Mouse (Mus musculus): Measurements from ENCODE around the gene Actn1. TPM values are rescaled to one million over a fixed set of nuclear protein-coding genes. Genes with fewer than 3 reads are reported as not detected.

Gene Actn1
- total and polyA plus RNA-seq, 2 experiments from 2014 or later, result 15.7 to 85.3 TPM

DNA sequence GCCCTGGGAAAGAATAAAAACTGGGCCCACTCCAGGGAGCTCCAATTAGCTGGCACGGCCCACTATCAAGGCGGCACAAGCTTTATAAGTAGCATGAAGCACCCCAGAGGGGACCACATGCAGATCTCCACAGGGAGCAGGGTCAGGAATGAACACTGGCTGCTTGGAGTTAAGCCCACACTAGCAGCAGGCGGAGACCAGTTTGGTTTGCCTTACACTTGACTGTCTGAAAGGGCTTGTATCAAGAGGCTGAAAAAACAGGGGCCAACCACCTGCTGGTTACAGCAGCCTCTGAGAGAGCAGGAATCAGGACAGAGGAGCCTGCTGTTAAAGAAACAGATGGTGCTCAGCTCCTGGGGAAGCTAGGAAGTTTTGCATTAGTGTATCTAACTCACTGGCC is 32.3 kb downstream of the Actn1 start:
- Histone ChIP-seq H3K9me3 (replicated peaks; ENCODE audit: control insufficient read depth, low read length) (no peaks in the 10 kb centered on the region), H3K9ac (replicated peaks; ENCODE audit: low read depth, low read length) (no peak overlapping the region), H3K4me2 (ENCODE audit: low read depth, low read length) (no peak overlapping the region), H3K36me3 (replicated peaks; ENCODE audit: control insufficient read depth, insufficient read depth, low read length) (no peaks in the 10 kb centered on the region), H3K27ac (ENCODE audit: low read depth) (peak overlapping the region; percentile 89), H3K4me3 (ENCODE audit: low read depth, low read length) (no peak overlapping the region), H3K27me3 (ENCODE audit: control insufficient read depth, insufficient read depth, low read length) (no peaks in the 10 kb centered on the region), H3K4me1 (ENCODE audit: control insufficient read depth, insufficient read depth) (peaks cover 91% of the 10 kb centered on the region)
- WGBS, result 18% methylated on average over 3 of the region's 3 CpGs
- TF ChIP-seq EP300 (IDR thresholded peaks at IDR 0.05; ENCODE audit: low read depth) (no peak), CTCF (IDR thresholded peaks at IDR 0.05; ENCODE audit: low read depth) (no peak)
- DNase-seq (ENCODE audit: low spot score) (peak; percentile 71), ATAC-seq (ENCODE audit: insufficient read depth, low read depth) (peak; percentile 44)

DNA sequence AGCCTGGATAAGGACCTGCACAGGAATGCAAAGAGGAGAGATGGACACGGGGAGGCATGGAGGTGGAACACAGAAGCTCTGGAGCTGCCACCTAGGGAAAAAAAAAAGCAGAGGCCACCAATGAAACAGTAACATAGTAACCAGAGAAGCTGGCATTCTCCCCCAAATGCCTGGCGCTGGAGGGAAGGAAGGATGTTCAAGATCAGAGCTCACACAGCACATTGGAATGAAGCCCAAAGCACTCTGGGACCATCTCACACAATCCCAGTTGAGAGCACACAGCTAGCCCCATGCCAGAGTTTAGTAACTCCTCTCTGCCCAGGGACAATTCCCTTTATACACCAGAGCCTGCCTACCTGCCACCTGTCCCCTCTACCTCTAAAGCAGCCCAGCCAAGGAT is 34.1 kb downstream of the Actn1 start:
- ATAC-seq (ENCODE audit: insufficient read depth, low read depth) (no peak), DNase-seq (ENCODE audit: low spot score) (no peak)
- Histone ChIP-seq H3K4me2 (ENCODE audit: low read depth, low read length) (no peak overlapping the region), H3K9ac (replicated peaks; ENCODE audit: low read depth, low read length) (no peak overlapping the region), H3K9me3 (replicated peaks; ENCODE audit: control insufficient read depth, low read length) (no peaks in the 10 kb centered on the region), H3K4me3 (ENCODE audit: low read depth, low read length) (no peak overlapping the region), H3K27ac (ENCODE audit: low read depth) (no peak overlapping the region), H3K27me3 (ENCODE audit: control insufficient read depth, insufficient read depth, low read length) (no peaks in the 10 kb centered on the region), H3K36me3 (replicated peaks; ENCODE audit: control insufficient read depth, insufficient read depth, low read length) (no peaks in the 10 kb centered on the region), H3K4me1 (ENCODE audit: control insufficient read depth, insufficient read depth) (peaks cover 80% of the 10 kb centered on the region)
- whole genome bisulfite sequencing, result 32% methylated on average over 2 of the region's 2 CpGs
- TF ChIP-seq EP300 (IDR thresholded peaks at IDR 0.05; ENCODE audit: low read depth), result no peak
- TF ChIP-seq CTCF (IDR thresholded peaks at IDR 0.05; ENCODE audit: low read depth), result no peak

DNA sequence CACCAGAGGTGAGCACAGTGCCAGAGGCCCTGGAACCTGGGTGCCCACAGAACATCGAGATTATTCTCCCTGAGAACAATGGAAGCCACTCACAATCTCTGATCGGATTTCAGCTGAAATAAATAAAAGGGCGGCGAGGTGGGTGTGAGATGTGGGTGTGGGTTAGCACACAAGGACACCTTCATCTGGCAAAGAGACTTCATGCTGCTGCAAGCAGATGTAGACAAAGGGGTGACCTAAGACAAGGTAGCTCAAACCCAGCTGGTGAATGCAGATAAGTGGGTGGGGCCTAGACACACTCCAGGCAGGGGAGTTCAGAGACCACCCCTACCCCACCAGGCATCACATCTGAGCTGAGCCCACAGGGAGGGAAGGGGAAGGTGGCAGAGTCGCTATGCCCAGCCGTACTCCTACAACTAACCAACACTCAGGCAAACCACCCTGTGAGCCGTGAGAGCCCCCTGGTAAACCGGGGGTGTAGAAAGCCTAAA is 35.9 kb downstream of the Actn1 start:
- H3K27me3 ChIP-seq (ENCODE audit: control insufficient read depth, insufficient read depth, low read length), result no peaks in the 10 kb centered on the region
- H3K4me2 ChIP-seq (ENCODE audit: low read depth, low read length), result no peak overlapping the region
- no peak for DNase-seq (ENCODE audit: low spot score)
- no peak overlapping the region for H3K9ac ChIP-seq (replicated peaks; ENCODE audit: low read depth, low read length)
- H3K27ac ChIP-seq (ENCODE audit: low read depth), result no peak overlapping the region
- WGBS, result 46% methylated on average over 8 of the region's 8 CpGs
- peaks cover 73% of the 10 kb centered on the region for H3K4me1 ChIP-seq (ENCODE audit: control insufficient read depth, insufficient read depth)
- no peaks in the 10 kb centered on the region for H3K9me3 ChIP-seq (replicated peaks; ENCODE audit: control insufficient read depth, low read length)
- TF ChIP-seq EP300 (IDR thresholded peaks at IDR 0.05; ENCODE audit: low read depth) (no peak), CTCF (IDR thresholded peaks at IDR 0.05; ENCODE audit: low read depth) (no peak)
- no peaks in the 10 kb centered on the region for H3K36me3 ChIP-seq (replicated peaks; ENCODE audit: control insufficient read depth, insufficient read depth, low read length)
- no peak for ATAC-seq (ENCODE audit: insufficient read depth, low read depth)
- no peak overlapping the region for H3K4me3 ChIP-seq (ENCODE audit: low read depth, low read length)

DNA sequence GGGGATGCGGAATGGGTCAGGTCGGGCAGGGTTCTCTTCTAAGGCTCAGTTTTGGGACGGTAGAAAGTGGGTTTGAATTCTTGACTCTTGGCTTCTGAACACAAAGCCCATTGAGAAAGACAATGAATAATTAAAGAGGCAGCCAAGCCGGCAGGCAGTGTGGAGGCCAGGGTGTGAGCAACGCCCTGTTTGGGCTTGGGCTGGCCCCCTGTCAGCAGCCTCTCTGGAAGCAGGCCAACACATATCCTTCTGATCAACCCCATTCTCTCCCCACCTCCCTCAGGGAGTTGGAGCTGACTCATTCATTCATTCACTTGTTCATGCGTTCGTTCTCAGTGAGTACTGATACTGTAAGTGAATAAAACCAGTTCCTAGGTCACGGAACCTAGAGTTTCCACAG is 36.7 kb downstream of the Actn1 start:
- no peak for ATAC-seq (ENCODE audit: insufficient read depth, low read depth)
- Histone ChIP-seq H3K27me3 (ENCODE audit: control insufficient read depth, insufficient read depth, low read length) (no peaks in the 10 kb centered on the region), H3K27ac (ENCODE audit: low read depth) (no peak overlapping the region), H3K9ac (replicated peaks; ENCODE audit: low read depth, low read length) (no peak overlapping the region), H3K4me2 (ENCODE audit: low read depth, low read length) (no peak overlapping the region), H3K4me1 (ENCODE audit: control insufficient read depth, insufficient read depth) (peaks cover 73% of the 10 kb centered on the region), H3K36me3 (replicated peaks; ENCODE audit: control insufficient read depth, insufficient read depth, low read length) (no peaks in the 10 kb centered on the region), H3K4me3 (ENCODE audit: low read depth, low read length) (no peak overlapping the region), H3K9me3 (replicated peaks; ENCODE audit: control insufficient read depth, low read length) (no peaks in the 10 kb centered on the region)
- TF ChIP-seq CTCF (IDR thresholded peaks at IDR 0.05; ENCODE audit: low read depth) (no peak), EP300 (IDR thresholded peaks at IDR 0.05; ENCODE audit: low read depth) (no peak)
- 34% methylated on average over 8 of the region's 8 CpGs for WGBS
- no peak for DNase-seq (ENCODE audit: low spot score)

DNA sequence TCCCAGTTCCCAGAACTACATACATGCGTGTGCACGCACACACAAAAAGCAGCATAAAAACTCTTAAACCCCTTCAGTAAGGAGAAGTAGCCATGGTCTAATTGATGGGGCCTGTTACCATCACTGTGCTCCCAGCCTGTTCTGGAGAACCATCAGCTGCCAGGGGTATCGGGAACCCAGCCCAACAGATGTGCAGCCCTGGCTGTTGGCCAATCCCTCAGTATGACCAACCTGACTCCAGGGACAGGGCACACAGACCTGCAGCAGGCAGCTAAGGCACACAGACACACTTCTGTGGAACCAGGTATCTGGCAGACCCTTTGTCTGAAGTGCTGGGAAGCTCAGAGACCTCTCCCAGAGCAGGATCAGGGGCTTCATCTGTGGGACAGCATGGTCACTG is 37.7 kb downstream of the Actn1 start:
- no peak for DNase-seq (ENCODE audit: low spot score)

DNA sequence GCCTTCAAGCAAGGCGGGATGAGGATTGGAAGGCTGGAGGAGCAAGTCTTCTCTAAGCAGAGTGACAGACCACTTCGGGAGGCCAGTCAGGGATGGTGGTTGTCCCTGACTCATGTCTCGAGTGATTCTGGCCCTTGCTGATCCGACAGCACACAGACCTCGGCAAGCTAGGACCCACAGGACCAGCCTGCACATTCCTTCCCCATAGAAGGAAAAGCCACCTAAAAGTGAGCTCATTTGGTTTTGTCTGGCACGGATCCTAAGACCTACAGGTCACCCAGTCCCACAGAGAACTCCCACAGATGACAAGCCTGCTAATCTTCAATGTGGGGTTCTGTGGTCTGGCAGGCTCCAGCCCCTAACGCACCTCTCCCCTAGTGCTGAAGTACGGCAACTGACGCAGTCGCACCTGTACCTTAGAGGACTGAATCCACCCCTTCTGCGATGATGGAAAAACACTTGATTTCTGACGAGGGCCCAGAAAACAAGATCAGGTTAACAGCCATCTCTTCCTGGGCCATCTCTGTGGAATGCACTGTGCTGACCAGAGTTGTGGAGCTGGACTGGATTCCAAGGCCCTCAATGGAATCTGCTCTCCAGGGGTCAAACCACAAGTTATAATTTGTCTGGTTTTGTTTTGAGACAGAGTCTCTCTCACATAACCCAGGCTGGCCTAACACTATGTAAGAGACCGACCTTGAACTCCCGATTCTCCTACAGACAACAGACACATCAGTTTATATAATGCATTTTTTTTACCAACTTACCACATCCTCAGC is 39.7 kb downstream of the Actn1 start:
- H3K4me2 ChIP-seq (ENCODE audit: low read depth, low read length), result no peak overlapping the region
- TF ChIP-seq EP300 (IDR thresholded peaks at IDR 0.05; ENCODE audit: low read depth), result no peak
- TF ChIP-seq CTCF (IDR thresholded peaks at IDR 0.05; ENCODE audit: low read depth), result no peak

More for the DNA sequence above, 37.7 kb downstream of the Actn1 start:
- TF ChIP-seq CTCF (IDR thresholded peaks at IDR 0.05; ENCODE audit: low read depth), result no peak
- Histone ChIP-seq H3K4me1 (ENCODE audit: control insufficient read depth, insufficient read depth) (peaks cover 73% of the 10 kb centered on the region), H3K36me3 (replicated peaks; ENCODE audit: control insufficient read depth, insufficient read depth, low read length) (no peaks in the 10 kb centered on the region), H3K4me3 (ENCODE audit: low read depth, low read length) (no peak overlapping the region), H3K27me3 (ENCODE audit: control insufficient read depth, insufficient read depth, low read length) (no peaks in the 10 kb centered on the region), H3K27ac (ENCODE audit: low read depth) (no peak overlapping the region), H3K4me2 (ENCODE audit: low read depth, low read length) (no peak overlapping the region), H3K9me3 (replicated peaks; ENCODE audit: control insufficient read depth, low read length) (no peaks in the 10 kb centered on the region), H3K9ac (replicated peaks; ENCODE audit: low read depth, low read length) (no peak overlapping the region)
- 82% methylated on average over 3 of the region's 3 CpGs for WGBS
- ATAC-seq (ENCODE audit: insufficient read depth, low read depth), result no peak

More for the DNA sequence above, 39.7 kb downstream of the Actn1 start:
- 47% methylated on average over 14 of the region's 14 CpGs for WGBS
- Histone ChIP-seq H3K36me3 (replicated peaks; ENCODE audit: control insufficient read depth, insufficient read depth, low read length) (no peaks in the 10 kb centered on the region), H3K4me1 (ENCODE audit: control insufficient read depth, insufficient read depth) (peaks cover 75% of the 10 kb centered on the region), H3K4me3 (ENCODE audit: low read depth, low read length) (no peak overlapping the region), H3K9me3 (replicated peaks; ENCODE audit: control insufficient read depth, low read length) (no peaks in the 10 kb centered on the region), H3K27me3 (ENCODE audit: control insufficient read depth, insufficient read depth, low read length) (no peaks in the 10 kb centered on the region), H3K27ac (ENCODE audit: low read depth) (peak overlapping the region; percentile 61), H3K9ac (replicated peaks; ENCODE audit: low read depth, low read length) (no peak overlapping the region)
- DNase-seq (ENCODE audit: low spot score) (no peak), ATAC-seq (ENCODE audit: insufficient read depth, low read depth) (no peak)

Data from heart, postnatal 0 days (tissue).